ENCODE assay signal across 8 mouse cellular contexts in the genomic region with DNA sequence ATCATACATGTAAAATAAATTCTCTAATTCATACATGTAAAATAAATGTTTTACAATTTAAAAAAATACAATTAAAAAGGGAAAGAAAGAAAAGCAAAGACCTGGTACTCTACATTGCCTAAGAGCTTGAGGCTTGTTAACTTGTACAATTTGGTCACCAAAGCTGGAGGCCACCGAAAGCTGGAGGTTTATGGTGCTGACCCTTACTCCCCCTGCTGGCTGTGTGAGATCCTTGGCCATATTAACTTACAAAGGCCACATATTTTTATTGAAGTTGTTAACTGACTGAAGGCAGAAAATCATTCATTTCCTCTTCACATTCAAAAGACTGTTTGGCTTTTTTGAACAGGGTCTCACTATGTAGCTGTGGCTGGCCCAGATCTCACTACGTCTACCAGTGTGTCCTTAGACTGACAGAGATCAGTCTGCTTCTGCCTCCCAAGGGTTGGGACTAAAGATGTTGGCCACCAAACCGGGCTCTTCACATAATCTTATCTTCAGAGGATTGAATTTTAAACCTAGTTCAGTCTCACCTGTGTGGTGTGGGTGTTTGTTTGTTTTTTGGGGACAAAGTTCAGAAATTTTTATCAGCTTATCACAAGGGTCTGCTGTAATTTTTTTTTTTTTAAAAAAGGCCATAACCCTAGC. TPM values are rescaled to one million over a fixed set of nuclear protein-coding genes. Genes with fewer than 3 reads are reported as not detected.
DNase-seq lines count a peak whose midpoint lies in the region; ATAC-seq lines count a peak whose summit lies in the region.

No protein-coding gene starts in this region.

- peak; percentile 82 to 89 for ATAC-seq in hematopoietic stem cell, adult 5-6 weeks (replicated peaks in 1 of 2; ENCODE audit: insufficient read depth in 1 of 2, low FRiP score in 2 of 2, low TSS enrichment in 1 of 2, low read depth in 1 of 2, poor library complexity in 2 of 2, severe bottlenecking in 2 of 2)
- peak; percentile 90 for ATAC-seq in megakaryocyte, adult 5-6 weeks (ENCODE audit: poor library complexity, severe bottlenecking)

- peak; percentile 24 for DNase-seq in left cerebral cortex, postnatal 4 days
- DNase-seq in left cerebral cortex, adult 18-20 months (ENCODE audit: low spot score in 2 of 2): no peak
- DNase-seq in ZHBTc4 (ENCODE audit: low read depth, low spot score): peak; percentile 37
- DNase-seq in right cerebral cortex, postnatal 10 days (ENCODE audit: low spot score in 2 of 2): no peak
- no peak for DNase-seq in layer of hippocampus, postnatal 25 days (ENCODE audit: extremely low spot score in 1 of 2, low spot score in 1 of 2)
- no peak for DNase-seq in ovary, postnatal 10 days (ENCODE audit: low spot score)

- intact Hi-C loops in left cerebral cortex, postnatal 4 days (cut with DNase I): no loop called here

RNA-seq across cellular contexts. Expression of a gene that starts 8.4 kb away (rescaled TPM):
- total RNA-seq in left cerebral cortex, postnatal 4 days (2021): 100 to 1,000 TPM; 105 to 107 TPM
- total RNA-seq in left cerebral cortex, adult 18-20 months (2021): 10 to 100 TPM; 93.5 to 97.5 TPM
- total RNA-seq in hematopoietic stem cell, adult 5-6 weeks (2017): 59.5 and 76.0 TPM in 2 replicates
- 246 and 255 TPM in 2 replicates for total RNA-seq in megakaryocyte, adult 5-6 weeks (2015)
- total RNA-seq in megakaryocyte, adult 5-6 weeks (2017): 87.7 and 93.9 TPM in 2 replicates
- 100 to 1,000 TPM; 101 to 105 TPM for total RNA-seq in layer of hippocampus, postnatal 25 days (2021)

RNA-seq across cellular contexts. Expression of a gene that starts 22.7 kb away (rescaled TPM):
- total RNA-seq in left cerebral cortex, postnatal 4 days (2021): not detected
- total RNA-seq in left cerebral cortex, adult 18-20 months (2021): under 1 TPM in 1 of 2 experiments, not detected in 1; 0.40 TPM
- 198 and 245 TPM in 2 replicates for total RNA-seq in hematopoietic stem cell, adult 5-6 weeks (2017)
- 205 and 258 TPM in 2 replicates for total RNA-seq in megakaryocyte, adult 5-6 weeks (2015)
- 218 and 249 TPM in 2 replicates for total RNA-seq in megakaryocyte, adult 5-6 weeks (2017)
- total RNA-seq in layer of hippocampus, postnatal 25 days (2021): not detected

RNA-seq across cellular contexts. Expression of a gene that starts 29.5 kb away (rescaled TPM):
- total RNA-seq in left cerebral cortex, postnatal 4 days (2021): under 1 TPM; 0.44 to 0.46 TPM
- total RNA-seq in left cerebral cortex, adult 18-20 months (2021): 1 to 10 TPM in 1 of 2 experiments, under 1 TPM in 1; 0.42 to 1.0 TPM
- total RNA-seq in hematopoietic stem cell, adult 5-6 weeks (2017): 1.3 and 2.1 TPM in 2 replicates
- total RNA-seq in megakaryocyte, adult 5-6 weeks (2015): 2.9 and 3.8 TPM in 2 replicates
- 1.7 and 3.3 TPM in 2 replicates for total RNA-seq in megakaryocyte, adult 5-6 weeks (2017)
- total RNA-seq in layer of hippocampus, postnatal 25 days (2021): 1 to 10 TPM in 1 of 2 experiments, under 1 TPM in 1; 0.66 to 1.1 TPM

RNA-seq across cellular contexts. Expression of a gene that starts 40.7 kb away (rescaled TPM):
- 100 to 1,000 TPM; 690 to 711 TPM for total RNA-seq in left cerebral cortex, postnatal 4 days (2021)
- 100 to 1,000 TPM; 232 to 268 TPM for total RNA-seq in left cerebral cortex, adult 18-20 months (2021)
- total RNA-seq in hematopoietic stem cell, adult 5-6 weeks (2017): 1,381 and 2,732 TPM in 2 replicates
- 320 and 365 TPM in 2 replicates for total RNA-seq in megakaryocyte, adult 5-6 weeks (2015)
- 765 and 767 TPM in 2 replicates for total RNA-seq in megakaryocyte, adult 5-6 weeks (2017)
- total RNA-seq in layer of hippocampus, postnatal 25 days (2021): 100 to 1,000 TPM; 253 to 258 TPM

RNA-seq across cellular contexts. Expression of a gene that starts 41.3 kb away (rescaled TPM):
- 100 to 1,000 TPM; 219 to 230 TPM for total RNA-seq in left cerebral cortex, postnatal 4 days (2021)
- total RNA-seq in left cerebral cortex, adult 18-20 months (2021): 100 to 1,000 TPM; 181 to 182 TPM
- 211 and 226 TPM in 2 replicates for total RNA-seq in hematopoietic stem cell, adult 5-6 weeks (2017)
- total RNA-seq in megakaryocyte, adult 5-6 weeks (2015): 56.0 and 60.5 TPM in 2 replicates
- total RNA-seq in megakaryocyte, adult 5-6 weeks (2017): 113 and 133 TPM in 2 replicates
- 100 to 1,000 TPM; 180 to 183 TPM for total RNA-seq in layer of hippocampus, postnatal 25 days (2021)

Comparison
In these comparisons a context has a peak if more than half of its experiments do, and no peak if none do; other contexts are left out.
1. DNase-seq: peak in left cerebral cortex, postnatal 4 days (single experiment) and ZHBTc4 (single experiment); none in left cerebral cortex, adult 18-20 months (0 of 2), right cerebral cortex, postnatal 10 days (0 of 2), layer of hippocampus, postnatal 25 days (0 of 2) and ovary, postnatal 10 days (single experiment).
2. RNA of a gene that starts 22.7 kb away (total RNA-seq): 198 to 245 TPM in hematopoietic stem cell, adult 5-6 weeks and 205 to 258 TPM in megakaryocyte, adult 5-6 weeks; not detected in left cerebral cortex, postnatal 4 days, 0.40 TPM in left cerebral cortex, adult 18-20 months and not detected in layer of hippocampus, postnatal 25 days; every median in the first group is over 100 times any median in the second.